ENCODE assay signal across 22 mouse cellular contexts in genomic region chr1:176248717-176249030, GRCm38 (mm10). TPM values are rescaled to one million over a fixed set of nuclear protein-coding genes. Genes with fewer than 3 reads are reported as not detected.
A peak's percentile ranks its signal among the peaks of the same experiment; 100 is the strongest.
DNase-seq lines count a peak whose midpoint lies in the region; ATAC-seq and TF ChIP-seq lines count a peak whose summit lies in the region.
"Had no signal": no experiment of that assay in that cellular context is flagged by ENCODE, and none has a peak within 500 bp of the region (broad histone marks: within the 10 kb centered on the region; RNA-seq: fewer than 3 reads in every experiment).

No protein-coding gene starts in this region.

- no peaks in the 10 kb centered on the region for H3K36me3 ChIP-seq in heart, embryonic 13.5 days
- H3K36me3 ChIP-seq in midbrain, embryonic 13.5 days, result no peaks in the 10 kb centered on the region
- H3K36me3 ChIP-seq in midbrain, embryonic 10.5 days, result no peaks in the 10 kb centered on the region
- no peaks in the 10 kb centered on the region for H3K36me3 ChIP-seq in hindbrain, postnatal 0 days (ENCODE audit: insufficient read depth, low read length)
- H3K36me3 ChIP-seq: embryonic facial prominence, embryonic 15.5 days; liver, embryonic 15.5 days; stomach, embryonic 15.5 days had no signal

- no peak for TF ChIP-seq CTCF in hindbrain, postnatal 0 days (IDR thresholded peaks at IDR 0.05; ENCODE audit: low read depth)

- WGBS in heart, embryonic 13.5 days, result 56% methylated on average over 5 of the region's 5 CpGs
- 57% methylated on average over 5 of the region's 5 CpGs for WGBS in midbrain, embryonic 13.5 days
- WGBS in midbrain, embryonic 10.5 days, result 85% methylated on average over 5 of the region's 5 CpGs
- 29% methylated on average over 5 of the region's 5 CpGs for WGBS in hindbrain, postnatal 0 days

- DNase-seq in heart, adult 18-20 months, result no peak
- DNase-seq in midbrain, embryonic 10.5 days (ENCODE audit: low spot score), result no peak
- peak; percentile 8 for DNase-seq in hindbrain, postnatal 0 days (ENCODE audit: low spot score)
- DNase-seq in frontal cortex, postnatal 10 days (ENCODE audit: low spot score in 2 of 2), result no peak
- DNase-seq: adrenal gland, postnatal 25 days; cerebellum, adult 9-11 months; kidney, adult 8-10 months; kidney, postnatal 36 days; lung, postnatal 10 days had no signal

- H3K27me3 ChIP-seq in heart, embryonic 13.5 days (replicated peaks), result no peaks in the 10 kb centered on the region
- no peaks in the 10 kb centered on the region for H3K27me3 ChIP-seq in midbrain, embryonic 13.5 days
- no peaks in the 10 kb centered on the region for H3K27me3 ChIP-seq in midbrain, embryonic 10.5 days (ENCODE audit: low read depth, poor library complexity, severe bottlenecking)
- no peaks in the 10 kb centered on the region for H3K27me3 ChIP-seq in hindbrain, postnatal 0 days (ENCODE audit: insufficient read depth, low read length)
- H3K27me3 ChIP-seq: embryonic facial prominence, embryonic 15.5 days; liver, embryonic 15.5 days; Patski; stomach, embryonic 15.5 days had no signal

- peaks cover 13% of the 10 kb centered on the region for H3K4me1 ChIP-seq in heart, embryonic 13.5 days
- peaks cover 13% of the 10 kb centered on the region for H3K4me1 ChIP-seq in midbrain, embryonic 13.5 days (replicated peaks)
- H3K4me1 ChIP-seq in midbrain, embryonic 10.5 days, result no peaks in the 10 kb centered on the region
- H3K4me1 ChIP-seq in hindbrain, postnatal 0 days (ENCODE audit: insufficient read depth, low read length), result no peaks in the 10 kb centered on the region
- H3K4me1 ChIP-seq: embryonic facial prominence, embryonic 15.5 days; liver, embryonic 15.5 days; stomach, embryonic 15.5 days had no signal

- ATAC-seq in heart, embryonic 13.5 days (ENCODE audit: extremely low read depth, insufficient number of reproducible peaks, low FRiP score, low TSS enrichment), result no peak
- no peak for ATAC-seq in midbrain, embryonic 13.5 days
- no peak for ATAC-seq in hindbrain, postnatal 0 days
- ATAC-seq in cerebellum, adult (ENCODE audit: insufficient number of reproducible peaks, low FRiP score, low TSS enrichment), result no peak
- ATAC-seq: activated CD4-positive, CD25-positive, alpha-beta regulatory T cell, adult 4 months; inflammation-experienced regulatory T-cells, adult 6 months; Patski had no signal

- no peaks in the 10 kb centered on the region for H3K9me3 ChIP-seq in heart, embryonic 13.5 days
- no peaks in the 10 kb centered on the region for H3K9me3 ChIP-seq in midbrain, embryonic 13.5 days
- no peaks in the 10 kb centered on the region for H3K9me3 ChIP-seq in midbrain, embryonic 10.5 days (replicated peaks)
- H3K9me3 ChIP-seq in hindbrain, postnatal 0 days (ENCODE audit: low read length), result no peaks in the 10 kb centered on the region
- H3K9me3 ChIP-seq: embryonic facial prominence, embryonic 15.5 days; liver, embryonic 15.5 days; stomach, embryonic 15.5 days had no signal

- H3K4me2 ChIP-seq in heart, embryonic 13.5 days, result peak overlapping the region; percentile 45
- no peak overlapping the region for H3K4me2 ChIP-seq in midbrain, embryonic 13.5 days (replicated peaks)
- peak overlapping the region; percentile 24 for H3K4me2 ChIP-seq in hindbrain, postnatal 0 days (ENCODE audit: low read depth, low read length)
- H3K4me2 ChIP-seq: embryonic facial prominence, embryonic 15.5 days; liver, embryonic 15.5 days; stomach, embryonic 15.5 days had no signal

- 0 out of 2 replicates have a peak overlapping the region, but pooled peaks have one; percentile 33 for H3K9ac ChIP-seq in heart, embryonic 13.5 days
- no peak overlapping the region for H3K9ac ChIP-seq in midbrain, embryonic 13.5 days (replicated peaks)
- no peak overlapping the region for H3K9ac ChIP-seq in hindbrain, postnatal 0 days (replicated peaks; ENCODE audit: low read length)
- H3K9ac ChIP-seq: embryonic facial prominence, embryonic 15.5 days; liver, embryonic 15.5 days; stomach, embryonic 15.5 days had no signal

- peak overlapping the region; percentile 87 for H3K27ac ChIP-seq in heart, embryonic 13.5 days (replicated peaks)
- peak overlapping the region; percentile 55 for H3K27ac ChIP-seq in midbrain, embryonic 13.5 days
- no peak overlapping the region for H3K27ac ChIP-seq in midbrain, embryonic 10.5 days (replicated peaks)
- no peak overlapping the region for H3K27ac ChIP-seq in hindbrain, postnatal 0 days
- H3K27ac ChIP-seq: embryonic facial prominence, embryonic 15.5 days; liver, embryonic 15.5 days; stomach, embryonic 15.5 days had no signal

- H3K4me3 ChIP-seq in heart, embryonic 13.5 days, result peak overlapping the region; percentile 9; the same call in 1 of the 2 replicates
- H3K4me3 ChIP-seq in midbrain, embryonic 13.5 days (replicated peaks), result no peak overlapping the region
- no peak overlapping the region for H3K4me3 ChIP-seq in midbrain, embryonic 10.5 days
- H3K4me3 ChIP-seq in hindbrain, postnatal 0 days (ENCODE audit: low read length), result 0 out of 2 replicates have a peak overlapping the region, but pooled peaks have one; percentile 2
- H3K4me3 ChIP-seq: embryonic facial prominence, embryonic 15.5 days; liver, embryonic 15.5 days; stomach, embryonic 15.5 days had no signal

RNA-seq across cellular contexts. Expression of gene Pld5, which starts 26.4 kb away (rescaled TPM):
- 0.42 and 0.74 TPM in 2 replicates for polyA plus RNA-seq in heart, embryonic 13.5 days (2015; fragmentation: Nextera tagmentation; extraction: Ambion mirVana)
- under 1 TPM; 0.15 to 0.44 TPM for total RNA-seq in heart, adult 18-20 months (2021)
- polyA plus RNA-seq in midbrain, embryonic 13.5 days (2015; fragmentation: Nextera tagmentation; extraction: Ambion mirVana), result 2.9 and 3.1 TPM in 2 replicates
- 0.84 and 1.5 TPM in 2 replicates for polyA plus RNA-seq in midbrain, embryonic 10.5 days (2016; fragmentation: Nextera tagmentation; extraction: Ambion mirVana)
- 6.8 and 7.2 TPM in 2 replicates for total RNA-seq in hindbrain, postnatal 0 days (2014; rRNA removed)
- polyA plus RNA-seq in hindbrain, postnatal 0 days (2015; fragmentation: Nextera tagmentation; extraction: Ambion mirVana), result 5.8 and 6.4 TPM in 2 replicates
- total RNA-seq: granulocyte monocyte progenitor cell, adult 5-6 weeks; megakaryocyte-erythroid progenitor cell, adult 5-6 weeks had no signal
- polyA plus RNA-seq: activated CD4-positive, CD25-positive, alpha-beta regulatory T cell, adult 4 months; inflammation-experienced regulatory T-cells, adult 6 months; liver, embryonic 15.5 days; Patski; spleen, adult 2 months; thymus, postnatal 0 days had no signal

Comparison
In these comparisons a context has a peak if more than half of its experiments do, and no peak if none do; other contexts are left out.
1. H3K27ac ChIP-seq: peak in heart, embryonic 13.5 days (single experiment) and midbrain, embryonic 13.5 days (single experiment); none in midbrain, embryonic 10.5 days (single experiment) and hindbrain, postnatal 0 days (single experiment).
2. H3K4me3 ChIP-seq: peak in heart, embryonic 13.5 days (single experiment) and hindbrain, postnatal 0 days (single experiment); none in midbrain, embryonic 13.5 days (single experiment) and midbrain, embryonic 10.5 days (single experiment).